Mouse (Mus musculus) gastrocnemius, adult 2 months (tissue): ENCODE results near the gene Gm20388. TPM values are rescaled to one million over a fixed set of nuclear protein-coding genes. Genes with fewer than 3 reads are reported as not detected.

Source experiments
- DNase-seq: peaks from one replicate; pipeline ENCODE4 v3.0.0; 2022
- H3K27ac ChIP-seq: fragments of 200-600 bp; 2 replicates; pipeline ENCODE4 v1.8.1; 2022; ENCODE audit warnings: mild to moderate bottlenecking
- H3K4me3 ChIP-seq: fragments of 200-600 bp; 2 replicates; pipeline ENCODE4 v1.8.1; 2022; ENCODE audit warnings: mild to moderate bottlenecking, moderate library complexity
- CTCF ChIP-seq: fragments of 200-600 bp; IDR thresholded peaks from 2 replicates; pipeline ENCODE4 v1.8.1; 2022; ENCODE audit warnings: antibody characterized with exemption, mild to moderate bottlenecking, moderate library complexity
- intact Hi-C: fragments of 180-260 bp; cut with DNase I; formaldehyde crosslinking; loops from one replicate; pipeline ENCODE4 v1.15.1; 2025
- total RNA-seq, 2 experiments: library from RNA; stranded (reverse); gene quantifications; 2 replicates each; pipeline ENCODE4 v1.2.3; 2021

Gm20388 gene
- total RNA-seq, 2 experiments from 2014 or later: 6.1 to 15.0 TPM

GRCm38 (mm10) chr8:120046258-120047020 lies 135.8 kb downstream of the Gm20388 start:
- DNase-seq: peak; percentile 97
- intact Hi-C loops: loop anchor here (2.0 to 5.0 kb wide), 2 partner anchors 20 to 44 kb away; no protein-coding TSS in a partner anchor
- Histone ChIP-seq H3K27ac (peak overlapping the region; percentile 85), H3K4me3 (peak overlapping the region; percentile 11; the same call in 1 of the 2 replicates)
- TF ChIP-seq CTCF: no peak

DNA sequence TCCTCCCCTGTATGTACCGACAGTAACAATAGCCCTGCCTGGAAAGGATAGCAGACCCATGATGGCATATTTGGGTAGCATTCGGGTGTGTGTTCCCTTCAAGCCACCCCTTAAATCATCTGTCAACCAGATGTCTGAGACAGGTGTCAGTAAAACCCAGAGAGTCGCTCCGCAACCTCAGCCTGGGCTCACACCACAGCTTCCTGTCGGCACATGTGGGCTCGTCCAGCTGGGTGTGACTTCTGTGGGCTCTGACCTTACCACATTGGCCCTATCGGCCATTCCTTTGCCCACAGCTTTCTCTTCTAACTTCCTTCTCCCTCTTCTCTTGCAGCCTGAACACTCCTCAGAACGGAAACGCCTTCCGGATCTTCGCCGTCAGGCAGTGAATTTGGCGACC lies 139.3 kb downstream of the Gm20388 start:
- intact Hi-C loops: loop anchor here (5.0 kb wide), 1 partner anchor 48 kb away; no protein-coding TSS in a partner anchor
- Histone ChIP-seq H3K4me3 (no peak overlapping the region), H3K27ac (no peak overlapping the region; the same call in 1 of the 2 replicates)
- no peak for TF ChIP-seq CTCF
- DNase-seq: no peak

DNA sequence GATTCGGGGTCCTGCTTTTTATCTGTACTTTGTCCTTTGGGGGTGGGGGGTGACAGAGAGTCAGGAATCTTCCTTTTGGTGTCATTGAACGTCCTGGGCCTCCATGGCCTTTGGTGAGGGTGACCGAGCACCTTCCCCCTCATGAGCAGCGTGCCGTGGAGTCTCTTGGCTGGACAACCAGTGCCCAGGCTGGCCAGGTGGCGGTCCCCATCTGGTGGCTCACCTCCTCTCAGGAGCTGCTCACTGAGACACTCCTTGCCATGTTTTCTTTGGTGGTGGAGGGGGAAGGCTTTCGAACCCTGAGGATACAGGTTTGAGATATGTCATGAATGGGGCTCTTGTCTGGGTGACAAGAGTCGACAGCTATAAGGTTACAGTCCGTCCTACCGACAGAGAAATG lies 139.7 kb downstream of the Gm20388 start:
- TF ChIP-seq CTCF: no peak
- intact Hi-C loops: no loop called here
- Histone ChIP-seq H3K4me3 (no peak overlapping the region), H3K27ac (peak overlapping the region; percentile 70)
- DNase-seq: no peak

GRCm38 (mm10) chr8:120051006-120051405 lies 140.4 kb downstream of the Gm20388 start:
- intact Hi-C loops: no loop called here
- no peak for TF ChIP-seq CTCF
- no peak overlapping the region for H3K4me3 ChIP-seq
- peak overlapping the region; percentile 70 for H3K27ac ChIP-seq
- no peak for DNase-seq

DNA sequence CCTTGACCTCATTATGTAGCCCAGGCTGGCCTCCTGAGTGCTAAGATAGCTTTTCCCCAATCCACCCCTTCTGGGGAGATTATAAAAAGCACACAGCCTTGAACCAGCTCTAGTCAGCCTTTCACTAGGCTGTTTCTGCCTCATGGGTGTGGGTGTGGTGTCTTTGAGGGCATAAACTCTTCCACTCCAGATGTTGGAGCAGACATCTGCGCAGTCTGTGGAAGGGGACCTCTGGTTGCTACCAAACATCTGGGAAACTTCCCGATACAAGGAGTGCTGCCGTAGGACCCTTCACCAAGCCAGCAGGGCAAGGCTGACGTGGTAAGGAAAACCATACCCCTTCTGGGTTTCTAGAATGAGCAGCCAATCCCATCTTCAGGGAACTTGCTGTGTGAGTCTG lies 141.3 kb downstream of the Gm20388 start:
- no peak for DNase-seq
- intact Hi-C loops: no loop called here
- H3K4me3 ChIP-seq: no peak overlapping the region
- TF ChIP-seq CTCF: no peak
- H3K27ac ChIP-seq: peak overlapping the region; percentile 70

GRCm38 (mm10) chr8:120052318-120052717 lies 141.7 kb downstream of the Gm20388 start:
- DNase-seq: no peak
- Histone ChIP-seq H3K4me3 (no peak overlapping the region), H3K27ac (peak overlapping the region; percentile 70)
- no peak for TF ChIP-seq CTCF
- intact Hi-C loops: no loop called here

DNA sequence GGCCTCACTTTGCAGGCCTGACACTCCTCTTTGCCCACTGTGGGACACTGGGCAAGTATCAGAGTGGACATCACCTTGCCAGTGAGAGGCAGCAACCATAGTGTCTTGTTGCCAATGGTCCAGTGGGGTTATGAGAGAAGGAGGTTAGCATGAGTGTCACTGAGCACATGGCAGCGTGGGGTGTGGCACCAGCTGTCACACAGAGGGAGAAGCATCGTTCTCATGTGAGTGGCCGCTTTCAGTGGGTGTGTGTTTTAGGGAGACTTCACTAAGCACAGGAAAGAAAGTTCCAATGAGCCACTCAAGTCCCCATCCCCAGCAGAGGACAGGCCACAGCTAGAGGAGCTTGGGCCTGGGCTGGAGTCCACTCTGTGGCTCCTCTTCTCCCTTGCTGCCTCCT lies 144.2 kb downstream of the Gm20388 start:
- intact Hi-C loops: no loop called here
- TF ChIP-seq CTCF: no peak
- no peak for DNase-seq
- no peak overlapping the region for H3K27ac ChIP-seq
- no peak overlapping the region for H3K4me3 ChIP-seq

GRCm38 (mm10) chr8:120057078-120057477 lies 146.4 kb downstream of the Gm20388 start:
- DNase-seq: no peak
- Histone ChIP-seq H3K27ac (peak overlapping the region; percentile 20), H3K4me3 (no peak overlapping the region)
- intact Hi-C loops: no loop called here
- no peak for TF ChIP-seq CTCF

DNA sequence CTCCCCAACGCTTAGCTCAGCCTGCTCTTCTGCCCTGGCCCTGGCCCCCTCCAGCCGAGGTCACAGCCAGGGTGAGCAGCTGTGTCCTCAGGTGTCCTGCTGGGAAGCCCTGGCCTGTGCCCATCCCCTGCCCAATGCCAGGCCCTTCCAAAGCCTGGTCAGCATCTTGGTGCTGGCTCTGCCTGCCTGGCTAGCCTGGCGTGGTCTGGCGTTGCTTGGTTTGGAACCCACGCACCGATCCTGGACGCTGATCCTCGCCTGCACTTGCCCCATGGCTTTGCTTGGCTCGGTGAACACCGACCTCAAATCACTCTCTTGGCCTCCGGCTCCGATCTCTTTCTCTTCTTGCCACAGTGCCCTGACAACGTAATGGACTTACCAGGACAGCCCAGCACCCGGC lies 152.1 kb downstream of the Gm20388 start:
- DNase-seq: peak; percentile 89
- no peak overlapping the region for H3K4me3 ChIP-seq
- intact Hi-C loops: loop anchor here (2.0 kb wide), 1 partner anchor 58 kb away; no protein-coding TSS in a partner anchor
- TF ChIP-seq CTCF: no peak
- peak overlapping the region; percentile 69 for H3K27ac ChIP-seq

DNA sequence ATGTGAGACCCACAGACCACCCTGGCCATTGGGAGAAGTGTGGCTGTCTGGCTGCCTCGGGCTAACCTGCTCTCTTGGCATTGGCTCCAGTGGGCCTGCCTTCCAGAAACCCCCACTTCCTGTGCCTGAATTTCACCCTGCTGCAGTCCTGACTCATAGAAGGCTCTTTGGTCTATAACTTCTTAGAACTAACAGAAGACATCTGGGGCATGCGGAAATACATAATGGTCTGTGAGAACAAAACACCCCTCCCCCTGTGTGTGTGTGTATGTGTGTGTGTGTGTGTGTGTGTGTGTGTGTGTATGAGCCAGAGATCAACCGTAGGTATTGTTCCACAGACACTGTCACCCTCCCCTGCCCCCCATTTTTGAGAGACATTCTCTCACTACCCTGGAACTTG lies 152.7 kb downstream of the Gm20388 start:
- no peak for DNase-seq
- intact Hi-C loops: loop anchor here (2.0 kb wide), 1 partner anchor 59 kb away; no protein-coding TSS in a partner anchor
- no peak overlapping the region for H3K4me3 ChIP-seq
- peak overlapping the region; percentile 69 for H3K27ac ChIP-seq
- TF ChIP-seq CTCF: no peak

GRCm38 (mm10) chr8:120065611-120066010 lies 155.0 kb downstream of the Gm20388 start:
- no peak for TF ChIP-seq CTCF
- Histone ChIP-seq H3K27ac (no peak overlapping the region), H3K4me3 (no peak overlapping the region)
- intact Hi-C loops: loop anchor here (2.0 to 5.0 kb wide), 2 partner anchors 19 to 33 kb away; no protein-coding TSS in a partner anchor
- DNase-seq: no peak

DNA sequence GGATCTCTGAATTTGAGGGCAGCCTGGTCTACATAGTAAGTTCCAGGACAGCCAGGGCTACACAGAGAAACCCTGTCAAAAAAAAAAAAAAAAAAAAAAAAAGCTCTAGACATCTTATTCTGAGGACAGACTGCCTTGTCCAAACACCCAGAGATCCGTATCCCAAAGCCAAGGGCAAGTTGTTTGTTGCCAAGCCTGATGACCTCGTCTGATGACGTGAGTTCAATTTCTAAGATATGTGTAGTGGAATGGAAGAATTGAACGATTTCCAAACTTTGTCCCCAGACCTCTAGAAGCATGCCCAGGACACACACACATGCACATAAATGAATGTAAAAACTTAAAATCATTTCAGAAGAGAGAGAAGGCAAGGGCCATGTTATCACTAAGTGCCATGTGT lies 155.6 kb downstream of the Gm20388 start:
- intact Hi-C loops: loop anchor here (2.0 to 5.0 kb wide), 2 partner anchors 19 to 34 kb away; no protein-coding TSS in a partner anchor
- H3K27ac ChIP-seq: peak overlapping the region; percentile 88; the same call in 1 of the 2 replicates
- no peak for DNase-seq
- H3K4me3 ChIP-seq: no peak overlapping the region
- no peak for TF ChIP-seq CTCF

- DNase-seq: peak; percentile 93
- Histone ChIP-seq H3K4me3 (peak overlapping the region; percentile 41), H3K27ac (peak overlapping the region; percentile 88)
- intact Hi-C loops: loop anchor here (2.0 to 5.0 kb wide), 2 partner anchors 21 to 36 kb away; no protein-coding TSS in a partner anchor
- no peak for TF ChIP-seq CTCF
Measured at GRCm38 (mm10) chr8:120067936-120068668, 157.5 kb downstream of the Gm20388 start.
